Mouse (Mus musculus) embryonic facial prominence, embryonic 14.5 days (tissue): ENCODE measurements around the gene Pde6d. TPM values are rescaled to one million over a fixed set of nuclear protein-coding genes. Genes with fewer than 3 reads are reported as not detected.
A peak's percentile ranks its signal among the peaks of the same experiment; 100 is the strongest.

Experiments used
- ATAC-seq: fragments of 200-750 bp; cut with Nextera tagmentation; 2 replicates; pipeline ENCODE4 v1.8.0; 2017; ENCODE audit warnings: low read depth, moderate number of reproducible peaks, moderate TSS enrichment
- DNase-seq: peaks from one replicate; pipeline ENCODE4 v3.0.0-alpha.2; 2015; ENCODE audit warnings: low spot score
- H3K27ac ChIP-seq: fragments of 300-500 bp; sonication (generic); replicated peaks from 2 replicates; pipeline ENCODE4 v1.5.1; 2014; ENCODE audit warnings: low read depth, mild to moderate bottlenecking, low read length, moderate library complexity
- H3K27me3 ChIP-seq: fragments of 300-500 bp; sonication (generic); replicated peaks from 2 replicates; pipeline ENCODE4 v1.6.1; 2014; ENCODE audit warnings: low read length; ENCODE audit not compliant: control insufficient read depth, insufficient read depth
- H3K36me3 ChIP-seq: fragments of 300-500 bp; sonication (generic); 2 replicates; pipeline ENCODE4 v1.6.1; 2014; ENCODE audit warnings: low read length, mixed read lengths; ENCODE audit not compliant: control insufficient read depth, insufficient read depth
- H3K4me1 ChIP-seq: fragments of 300-500 bp; sonication (generic); 2 replicates; pipeline ENCODE4 v1.6.1; 2014; ENCODE audit warnings: antibody characterized with exemption, low read length; ENCODE audit not compliant: control insufficient read depth, insufficient read depth
- H3K4me2 ChIP-seq: fragments of 300-500 bp; sonication (generic); 2 replicates; pipeline ENCODE4 v1.6.1; 2014; ENCODE audit warnings: low read depth, mild to moderate bottlenecking, low read length, moderate library complexity, mixed read lengths
- H3K4me3 ChIP-seq: fragments of 300-500 bp; sonication (generic); 2 replicates; pipeline ENCODE4 v1.5.1; 2014; ENCODE audit warnings: low read depth, mild to moderate bottlenecking, low read length
- H3K9ac ChIP-seq: fragments of 300-500 bp; sonication (generic); 2 replicates; pipeline ENCODE4 v1.6.1; 2014; ENCODE audit warnings: low read depth, mild to moderate bottlenecking, low read length, moderate library complexity, mixed read lengths
- H3K9me3 ChIP-seq: fragments of 300-500 bp; sonication (generic); 2 replicates; pipeline ENCODE4 v1.6.1; 2016; ENCODE audit warnings: low read length; ENCODE audit not compliant: control insufficient read depth
- WGBS: fragments of 180-500 bp; shearing (Covaris S2); extraction: QIAGEN DNeasy Blood & Tissue Kit; methylation state at CpG from one replicate; pipeline ENCODE4 v1.1.7; 2014; 5-methylcytosine and 5-hydroxymethylcytosine counted together
- polyA plus RNA-seq: library from polyadenylated mRNA; unstranded; fragments of >200 nt; fragmentation: Nextera tagmentation; extraction: Ambion mirVana; gene quantifications from 2 replicates; pipeline ENCODE4 v1.2.1, GENCODE M21; 2014

The Pde6d gene
- polyA plus RNA-seq, 1 experiment from 2014 or later, result 55.8 TPM

DNA sequence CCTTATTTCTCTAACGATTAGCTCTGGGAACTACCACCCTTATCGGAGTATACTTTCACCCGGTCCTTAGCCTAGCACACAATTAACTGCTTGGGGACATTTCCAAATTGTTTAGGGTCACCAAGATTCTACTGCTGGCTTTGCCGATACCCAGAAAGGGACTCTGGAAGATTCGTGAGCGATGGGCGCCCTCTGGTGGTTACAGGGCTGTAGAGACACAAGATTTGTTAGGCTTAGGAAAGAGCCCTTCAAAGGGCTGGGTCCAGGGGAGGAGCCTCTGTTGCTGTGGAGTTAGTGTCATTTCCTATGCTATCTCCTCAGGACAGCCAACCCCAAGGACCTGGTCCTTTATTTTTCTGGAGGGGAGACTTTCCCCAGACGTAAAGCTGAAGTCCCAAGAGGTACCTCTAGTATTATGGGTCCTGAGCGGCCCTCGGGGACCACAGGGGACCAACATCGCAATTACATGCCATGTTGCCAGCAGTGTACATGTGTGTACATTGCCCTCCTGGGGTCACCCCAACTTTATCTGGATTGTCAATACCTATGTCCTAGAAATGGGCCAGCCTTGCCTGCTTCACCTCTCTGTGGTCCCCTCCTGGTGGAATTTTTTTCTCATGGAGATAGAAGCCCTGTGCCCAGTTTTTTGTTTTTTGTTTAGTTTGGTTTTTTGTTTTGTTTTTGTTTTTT, 49.9 kb downstream of the Pde6d start:
- H3K9me3 ChIP-seq, result no peaks in the 10 kb centered on the region
- 23% methylated on average over 11 of the region's 11 CpGs for WGBS
- H3K4me1 ChIP-seq, result peaks cover 13% of the 10 kb centered on the region
- DNase-seq, result peak; percentile 94
- H3K4me2 ChIP-seq, result peak overlapping the region; percentile 10; the same call in 1 of the 2 replicates
- peak; percentile 45 for ATAC-seq
- no peak overlapping the region for H3K9ac ChIP-seq
- H3K27ac ChIP-seq, result 0 out of 2 replicates have a peak overlapping the region, but pooled peaks have one; percentile 17
- no peak overlapping the region for H3K4me3 ChIP-seq
- no peaks in the 10 kb centered on the region for H3K27me3 ChIP-seq
- H3K36me3 ChIP-seq, result peaks cover 31% of the 10 kb centered on the region

DNA sequence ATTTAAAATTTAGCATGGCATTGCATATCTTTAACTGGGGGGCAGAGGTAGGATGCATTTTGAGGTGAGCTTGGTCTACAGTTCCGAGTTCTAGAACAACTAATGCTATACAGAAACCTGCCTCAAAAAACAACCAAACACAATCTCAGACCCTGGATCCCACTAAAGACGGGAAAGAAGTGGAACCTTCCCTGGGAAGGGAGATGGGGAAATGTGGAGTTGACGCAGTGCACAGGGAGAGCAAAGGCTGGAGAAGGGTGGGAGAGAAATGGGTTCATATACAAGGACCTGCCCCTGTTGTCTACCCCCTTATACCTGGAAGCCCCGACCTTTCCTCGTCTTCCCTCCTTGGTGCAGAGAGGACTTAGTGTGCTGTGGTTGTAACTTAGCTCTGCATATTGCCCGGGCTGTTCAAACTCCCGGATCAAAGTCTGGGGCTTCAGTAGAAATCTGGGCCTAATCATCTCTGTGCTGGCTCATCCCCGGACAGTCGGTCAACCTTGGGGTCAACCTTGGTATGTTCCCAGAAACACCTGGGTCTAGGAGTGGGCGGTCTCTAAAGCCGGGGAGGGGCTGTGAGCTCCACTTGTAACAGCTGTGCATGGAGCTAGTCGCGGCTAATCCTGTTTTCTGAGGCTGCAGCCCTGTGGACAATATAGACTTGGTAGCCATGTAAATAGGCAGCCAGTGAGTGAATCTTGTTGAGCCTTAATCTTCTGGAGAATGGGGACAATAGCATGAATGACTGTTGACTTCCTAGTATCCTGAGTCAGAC, 50.7 kb downstream of the Pde6d start:
- DNase-seq (peak; percentile 60), ATAC-seq (peak; percentile 30)
- Histone ChIP-seq H3K27ac (peak overlapping the region; percentile 50), H3K4me1 (peaks cover 13% of the 10 kb centered on the region), H3K4me2 (peak overlapping the region; percentile 10; the same call in 1 of the 2 replicates), H3K27me3 (no peaks in the 10 kb centered on the region), H3K9me3 (no peaks in the 10 kb centered on the region), H3K9ac (no peak overlapping the region), H3K36me3 (peaks cover 31% of the 10 kb centered on the region), H3K4me3 (no peak overlapping the region)
- 6% methylated on average over 13 of the region's 13 CpGs for WGBS

DNA sequence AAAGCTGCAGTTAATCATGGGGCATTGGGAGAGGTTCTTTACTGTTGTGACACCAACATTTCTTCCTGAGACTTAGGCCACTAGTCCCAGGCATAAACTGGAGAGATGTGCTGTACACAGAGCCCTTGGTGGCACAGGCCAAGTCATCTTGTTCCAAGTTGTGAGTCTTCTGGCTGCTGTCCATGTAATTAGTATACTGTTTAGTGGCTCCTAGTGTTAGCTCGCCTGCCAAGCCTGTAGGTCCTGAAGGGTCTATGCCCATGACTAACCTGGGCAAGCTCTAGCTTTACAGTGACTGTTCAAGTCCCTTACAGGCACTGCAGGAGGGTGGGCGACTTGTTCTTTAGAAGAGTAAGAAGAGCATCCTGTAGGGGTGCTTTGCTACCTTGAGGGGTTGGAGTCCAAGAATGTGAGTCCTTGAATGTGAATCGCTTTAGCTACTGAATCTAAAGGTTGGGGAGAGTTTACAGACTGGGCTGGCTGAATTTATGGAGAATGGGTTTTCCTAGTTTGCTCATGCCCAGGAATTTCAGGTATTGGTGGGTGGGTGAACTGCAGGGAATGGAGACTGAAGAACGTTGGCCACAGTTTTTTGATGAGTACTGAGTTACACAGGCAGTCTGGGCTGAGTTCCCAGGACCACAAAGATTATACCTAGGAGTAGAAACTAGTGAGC, 51.4 kb downstream of the Pde6d start:
- Histone ChIP-seq H3K4me1 (peaks cover 13% of the 10 kb centered on the region), H3K9ac (peak overlapping the region; percentile 19; the same call in 1 of the 2 replicates), H3K36me3 (peaks cover 31% of the 10 kb centered on the region), H3K4me2 (peak overlapping the region; percentile 30), H3K27ac (peak overlapping the region; percentile 22), H3K4me3 (peak overlapping the region; percentile 10; the same call in 1 of the 2 replicates), H3K27me3 (no peaks in the 10 kb centered on the region), H3K9me3 (no peaks in the 10 kb centered on the region)
- 13% methylated on average over 4 of the region's 4 CpGs for WGBS
- no peak for DNase-seq
- ATAC-seq, result no peak

DNA sequence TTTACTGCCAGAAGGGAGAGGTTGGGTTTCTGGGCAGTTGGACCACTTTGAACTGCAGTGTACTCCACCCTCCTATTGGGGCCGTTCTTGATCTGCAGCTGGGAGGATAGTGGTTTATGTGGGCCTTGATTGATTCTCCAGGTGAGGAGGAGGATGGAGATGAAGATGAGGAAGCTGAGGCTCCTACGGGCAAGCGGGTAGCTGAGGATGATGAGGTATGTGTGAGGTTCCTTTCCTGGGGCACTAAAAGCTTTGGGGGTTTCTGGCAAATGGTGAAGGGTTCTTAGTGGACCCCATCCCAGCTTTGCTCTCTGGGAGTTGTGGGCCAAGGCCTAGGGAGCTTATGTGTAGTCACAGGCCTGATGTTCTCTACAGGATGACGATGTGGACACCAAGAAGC, 52.8 kb downstream of the Pde6d start:
- H3K9ac ChIP-seq, result peak overlapping the region; percentile 100
- WGBS, result 28% methylated on average over 4 of the region's 4 CpGs
- ATAC-seq (no peak), DNase-seq (no peak)
- H3K9me3 ChIP-seq, result no peaks in the 10 kb centered on the region
- H3K27me3 ChIP-seq, result no peaks in the 10 kb centered on the region
- H3K36me3 ChIP-seq, result peaks cover 31% of the 10 kb centered on the region
- H3K4me1 ChIP-seq, result peaks cover 18% of the 10 kb centered on the region
- peak overlapping the region; percentile 99 for H3K4me3 ChIP-seq
- H3K27ac ChIP-seq, result peak overlapping the region; percentile 96; the same call in 1 of the 2 replicates
- H3K4me2 ChIP-seq, result peak overlapping the region; percentile 87

DNA sequence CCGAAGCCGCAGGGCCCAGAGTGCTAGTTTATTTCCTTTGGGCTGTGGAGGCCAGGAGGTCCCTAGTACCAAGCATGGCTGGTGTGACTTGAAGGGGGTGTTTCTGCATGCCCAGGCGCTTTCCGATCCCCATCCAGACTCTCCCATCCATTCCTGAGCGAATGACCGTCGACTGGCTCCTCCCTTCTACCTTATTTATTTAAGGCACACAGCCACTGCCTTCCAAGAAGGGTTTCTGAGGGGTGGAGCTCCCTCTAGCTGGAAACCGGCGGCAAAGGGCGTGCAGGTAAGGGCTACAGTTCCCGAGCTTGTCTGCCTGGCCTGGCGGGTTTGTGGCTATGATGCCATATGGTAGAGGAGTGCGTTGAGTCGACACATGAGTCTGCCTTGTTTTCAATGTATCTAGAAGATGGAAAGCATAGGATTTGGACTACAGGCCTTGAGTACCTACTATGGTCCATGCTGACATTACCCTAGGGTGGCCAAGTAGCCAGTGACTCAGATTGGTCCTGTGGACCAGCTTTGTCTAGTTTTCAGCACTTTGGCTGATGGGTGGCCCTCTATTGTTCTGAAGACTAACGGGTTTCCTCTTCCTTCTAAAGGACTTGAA, 53.8 kb downstream of the Pde6d start:
- peak overlapping the region; percentile 99 for H3K4me3 ChIP-seq
- ATAC-seq, result no peak
- under 1% methylated on average over 15 of the region's 15 CpGs for WGBS
- DNase-seq, result peak; percentile 83
- H3K4me2 ChIP-seq, result peak overlapping the region; percentile 87
- H3K9ac ChIP-seq, result peak overlapping the region; percentile 100
- peaks cover 28% of the 10 kb centered on the region for H3K36me3 ChIP-seq
- H3K9me3 ChIP-seq, result no peaks in the 10 kb centered on the region
- H3K27ac ChIP-seq, result peak overlapping the region; percentile 96
- H3K4me1 ChIP-seq, result peaks cover 26% of the 10 kb centered on the region
- no peaks in the 10 kb centered on the region for H3K27me3 ChIP-seq

DNA sequence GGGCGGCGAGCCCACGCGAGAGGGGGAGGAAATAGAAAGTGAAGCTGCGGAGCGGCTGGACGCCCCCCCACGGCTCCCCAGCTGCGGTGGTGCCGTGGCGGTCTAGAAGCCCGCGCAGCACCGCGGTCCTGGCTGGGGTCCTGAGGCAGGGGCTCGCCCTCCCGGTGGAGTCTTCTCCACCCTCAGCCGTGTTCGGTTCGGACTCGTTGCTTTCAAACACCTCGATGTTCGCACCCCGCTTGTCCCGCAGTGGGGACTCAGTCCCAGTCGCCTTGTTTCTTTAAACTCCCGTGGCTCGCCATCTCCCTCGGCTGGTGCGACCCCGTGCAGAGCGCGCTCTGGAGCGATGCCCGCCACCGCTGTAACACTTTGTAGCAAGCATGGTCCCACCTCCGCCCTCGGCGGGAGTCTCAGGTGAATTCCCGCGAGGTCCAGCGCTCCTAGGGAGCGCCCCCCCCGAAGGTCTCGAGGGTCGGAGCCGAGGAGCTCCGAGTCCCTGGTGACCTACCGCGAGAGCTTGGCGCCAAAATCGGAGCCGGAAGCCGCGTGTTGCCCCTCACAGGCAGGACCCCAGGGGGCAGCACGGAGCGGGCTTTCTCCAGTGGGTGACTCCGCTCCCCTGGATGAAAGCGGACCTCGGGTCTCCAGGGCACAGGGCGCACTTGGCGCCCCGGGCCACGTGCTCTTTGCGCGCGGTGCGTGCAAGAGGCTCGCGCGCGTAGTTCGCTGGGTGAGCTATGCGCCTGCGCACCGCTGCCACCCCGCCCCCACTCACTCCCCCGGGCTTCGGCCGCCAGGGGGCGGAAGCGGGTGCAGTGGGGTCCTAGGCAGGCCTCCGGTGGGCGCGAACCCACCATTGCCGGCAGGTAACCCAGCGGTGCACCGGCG, 54.6 kb downstream of the Pde6d start:
- ATAC-seq, result peak; percentile 2; the same call in 1 of the 2 replicates
- under 1% methylated on average over 30 of the region's 89 CpGs for WGBS

DNA sequence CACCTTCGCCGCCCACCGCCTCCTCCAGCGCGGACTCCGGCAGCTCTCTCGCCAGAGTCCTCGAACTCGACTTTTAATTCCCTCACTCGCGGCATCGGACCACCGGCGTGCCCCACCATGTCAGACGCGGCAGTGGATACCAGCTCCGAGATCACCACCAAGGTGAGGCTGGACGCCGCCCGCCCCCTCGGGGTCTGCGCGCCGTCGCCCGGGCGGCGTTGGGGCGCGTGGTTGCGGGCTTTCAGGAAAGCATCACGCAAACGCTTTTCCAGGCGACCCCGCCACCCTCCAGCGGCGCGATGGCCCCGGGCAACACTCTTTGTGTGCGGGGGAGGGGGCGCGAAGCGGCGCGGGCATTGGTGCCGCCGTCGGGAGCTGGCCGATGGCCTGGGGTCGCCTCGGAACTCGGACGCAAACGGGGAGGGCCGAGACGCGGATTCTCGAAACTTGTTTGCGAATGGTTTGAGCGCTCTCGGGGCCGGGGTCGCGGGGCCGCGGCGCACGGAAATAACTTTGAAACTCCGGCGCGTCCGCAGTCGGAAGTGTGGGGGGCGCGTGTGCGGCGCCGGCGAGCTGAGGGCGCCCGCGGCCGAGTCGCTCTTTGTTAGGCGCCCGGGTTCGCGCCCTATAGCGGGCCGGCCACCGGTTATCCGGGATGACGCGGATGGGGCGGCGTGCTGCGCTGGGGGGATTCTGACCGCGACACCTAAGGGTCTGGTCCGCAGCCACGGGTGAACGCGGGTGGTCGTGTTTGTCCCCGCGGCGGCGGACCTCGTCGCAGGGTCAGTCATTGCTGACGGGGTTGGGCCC, 55.4 kb downstream of the Pde6d start:
- Histone ChIP-seq H3K4me3 (peak overlapping the region; percentile 99), H3K4me2 (peak overlapping the region; percentile 87; the same call in 1 of the 2 replicates), H3K9me3 (no peaks in the 10 kb centered on the region), H3K9ac (peak overlapping the region; percentile 100), H3K4me1 (peaks cover 37% of the 10 kb centered on the region), H3K27me3 (no peaks in the 10 kb centered on the region), H3K36me3 (peaks cover 25% of the 10 kb centered on the region), H3K27ac (peak overlapping the region; percentile 96)
- ATAC-seq, result no peak
- 1% methylated on average over 88 of the region's 111 CpGs for WGBS
- peak; percentile 23 for DNase-seq

More for the DNA sequence above, 54.6 kb downstream of the Pde6d start:
- H3K27ac ChIP-seq, result peak overlapping the region; percentile 96
- peak overlapping the region; percentile 100 for H3K9ac ChIP-seq
- no peaks in the 10 kb centered on the region for H3K27me3 ChIP-seq
- H3K9me3 ChIP-seq, result no peaks in the 10 kb centered on the region
- peak; percentile 91 for DNase-seq
- H3K36me3 ChIP-seq, result peaks cover 25% of the 10 kb centered on the region
- peak overlapping the region; percentile 99 for H3K4me3 ChIP-seq
- peak overlapping the region; percentile 87 for H3K4me2 ChIP-seq
- H3K4me1 ChIP-seq, result peaks cover 29% of the 10 kb centered on the region
